Mouse (Mus musculus): Measurements from ENCODE around the gene Epha10.
"Not testable (repeated sequence)": the region's sequence is repeated elsewhere in the genome, so short reads cannot be mapped to it uniquely, and the experiment has no call there.

Gene Epha10

GRCm38 (mm10) chr4:124894508-124895428 lies 14.1 kb downstream of the Epha10 start:
- DNase-seq = no peak

GRCm38 (mm10) chr4:124898428-124898827 lies 17.7 kb downstream of the Epha10 start:
- no peak for DNase-seq

GRCm38 (mm10) chr4:124899906-124900305 lies 19.2 kb downstream of the Epha10 start:
- peak; percentile 26 for DNase-seq

GRCm38 (mm10) chr4:124905417-124905816 lies 24.7 kb downstream of the Epha10 start:
- no peak for DNase-seq

- DNase-seq = peak; percentile 43
Measured at GRCm38 (mm10) chr4:124905971-124906822, 25.5 kb downstream of the Epha10 start.

- DNase-seq = no peak
Measured at GRCm38 (mm10) chr4:124928102-124928501, 47.4 kb downstream of the Epha10 start.

GRCm38 (mm10) chr4:124936613-124937471 lies 56.1 kb downstream of the Epha10 start, which contains the start of gene 9930104L06Rik:
Gene 9930104L06Rik (plus strand): TSS chr4:124937048.
- DNase-seq = peak; percentile 91

- DNase-seq = not testable (repeated sequence)
Measured at GRCm38 (mm10) chr4:124939211-124939610, 58.5 kb downstream of the Epha10 start, which contains the start of gene Cdca8. Gene Cdca8 (minus strand): TSS chr4:124939311.

- DNase-seq = peak; percentile 79
Measured at GRCm38 (mm10) chr4:124943022-124943421, 62.3 kb downstream of the Epha10 start.

GRCm38 (mm10) chr4:124943781-124944180 lies 63.1 kb downstream of the Epha10 start:
- no peak for DNase-seq

- DNase-seq = no peak
Measured at GRCm38 (mm10) chr4:124944961-124945360, 64.3 kb downstream of the Epha10 start.

GRCm38 (mm10) chr4:124949488-124949887 lies 68.8 kb downstream of the Epha10 start:
- no peak for DNase-seq

GRCm38 (mm10) chr4:124950181-124951035 lies 69.7 kb downstream of the Epha10 start:
- no peak for DNase-seq

- no peak for DNase-seq
Measured at GRCm38 (mm10) chr4:124951036-124951433, 70.3 kb downstream of the Epha10 start.

- DNase-seq = no peak
Measured at GRCm38 (mm10) chr4:124953546-124953945, 72.8 kb downstream of the Epha10 start.

GRCm38 (mm10) chr4:124957284-124957683 lies 76.6 kb downstream of the Epha10 start:
- DNase-seq = no peak

- no peak for DNase-seq
Measured at GRCm38 (mm10) chr4:124959062-124959461, 78.4 kb downstream of the Epha10 start.

- no peak for DNase-seq
Measured at GRCm38 (mm10) chr4:124960940-124961339, 80.2 kb downstream of the Epha10 start.

- no peak for DNase-seq
Measured at GRCm38 (mm10) chr4:124962576-124962975, 81.9 kb downstream of the Epha10 start.

GRCm38 (mm10) chr4:124964912-124965599 lies 84.4 kb downstream of the Epha10 start:
- no peak for DNase-seq

All from liver (tissue).